Mouse (Mus musculus): ENCODE measurements around the gene Acp5.

DNA sequence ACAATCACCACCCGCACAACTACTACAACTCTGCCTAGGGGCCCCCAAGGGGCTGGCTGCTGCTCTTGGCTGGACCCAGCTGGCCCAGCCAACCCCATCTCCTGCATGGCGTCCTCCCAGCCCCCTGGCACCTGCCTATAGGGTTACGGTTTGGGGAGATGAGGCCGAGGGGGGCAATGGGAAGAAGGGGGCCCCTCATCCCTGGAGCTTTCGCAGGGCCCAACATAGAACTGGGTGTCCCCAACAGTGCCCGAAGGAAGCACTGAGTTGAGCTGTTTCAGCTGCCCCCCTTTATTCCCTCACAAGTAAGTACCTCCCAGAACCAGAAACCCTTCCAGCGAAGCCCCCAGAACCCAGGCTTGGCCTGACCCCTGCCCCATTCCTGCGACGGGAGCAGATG lies 27.3 kb downstream of the Acp5 start:
- TF ChIP-seq CTCF (IDR thresholded peaks at IDR 0.05; ENCODE audit: control insufficient read depth, insufficient read depth, insufficient read length) (no peak), MAX (IDR thresholded peaks at IDR 0.05) (no peak)
